Mouse (Mus musculus) heart, adult 11 months (tissue): ENCODE results near the gene Olfr972.
"Not testable (repeated sequence)": the region's sequence is repeated elsewhere in the genome, so short reads cannot be mapped to it uniquely, and the experiment has no call there.

Experiments used
- DNase-seq: peaks from one replicate; pipeline ENCODE4 v3.0.0; 2022

The Olfr972 gene

GRCm38 (mm10) chr9:39866122-39866521, at the start of gene Olfr972:
Olfr972 (plus strand) TSS chr9:39866422.
- no peak for DNase-seq

GRCm38 (mm10) chr9:39836576-39836975, 29.6 kb upstream of the Olfr972 start, which contains the start of gene Olfr971:
Olfr971 (plus strand) TSS chr9:39836876.
- DNase-seq, result not testable (repeated sequence)

- not testable (repeated sequence) for DNase-seq
Observed at GRCm38 (mm10) chr9:39871986-39872385, 5.8 kb downstream of the Olfr972 start.

GRCm38 (mm10) chr9:39877541-39878396, 11.5 kb downstream of the Olfr972 start:
- DNase-seq, result not testable (repeated sequence)

- peak; percentile 61 for DNase-seq
Observed at GRCm38 (mm10) chr9:39905106-39905505, 38.9 kb downstream of the Olfr972 start.

GRCm38 (mm10) chr9:39907036-39907435, 40.8 kb downstream of the Olfr972 start, which contains the start of gene Olfr229:
Olfr229 (plus strand) TSS chr9:39907336.
- no peak for DNase-seq

- DNase-seq, result no peak
Observed at GRCm38 (mm10) chr9:39909939-39910338, 43.7 kb downstream of the Olfr972 start.
